Mouse (Mus musculus) E14TG2a.4 (cell line): Measurements from ENCODE around the gene Adam19.

Source experiments
- H3K27me3 ChIP-seq: 2 replicates; pipeline ENCODE4 v1.6.1; 2014; ENCODE audit warnings: low read length, control low read depth; ENCODE audit not compliant: insufficient read depth
- H3K36me3 ChIP-seq: 2 replicates; pipeline ENCODE4 v1.6.1; 2014; ENCODE audit warnings: low read length, control low read depth; ENCODE audit not compliant: insufficient read depth
- H3K4me1 ChIP-seq: replicated peaks from 2 replicates; pipeline ENCODE4 v1.6.1; 2014; ENCODE audit warnings: low read depth, low read length, control low read depth
- H3K4me3 ChIP-seq: replicated peaks from 2 replicates; pipeline ENCODE4 v1.5.1; 2014; ENCODE audit warnings: mild to moderate bottlenecking, low read length
- H3K9me3 ChIP-seq: 2 replicates; pipeline ENCODE4 v1.6.1; 2014; ENCODE audit warnings: low read length, control low read depth
- CTCF ChIP-seq: conservative IDR thresholded peaks from 2 replicates; pipeline ENCODE4 v1.5.1; 2014; ENCODE audit warnings: low read length
- NANOG ChIP-seq: IDR thresholded peaks from 2 replicates; pipeline ENCODE4 v1.6.1; 2014; ENCODE audit warnings: borderline replicate concordance, low read length, mixed read lengths
- POU5F1 ChIP-seq: IDR thresholded peaks from 2 replicates; pipeline ENCODE4 v1.6.1; 2014; ENCODE audit warnings: low read length, borderline replicate concordance

Adam19 gene

DNA sequence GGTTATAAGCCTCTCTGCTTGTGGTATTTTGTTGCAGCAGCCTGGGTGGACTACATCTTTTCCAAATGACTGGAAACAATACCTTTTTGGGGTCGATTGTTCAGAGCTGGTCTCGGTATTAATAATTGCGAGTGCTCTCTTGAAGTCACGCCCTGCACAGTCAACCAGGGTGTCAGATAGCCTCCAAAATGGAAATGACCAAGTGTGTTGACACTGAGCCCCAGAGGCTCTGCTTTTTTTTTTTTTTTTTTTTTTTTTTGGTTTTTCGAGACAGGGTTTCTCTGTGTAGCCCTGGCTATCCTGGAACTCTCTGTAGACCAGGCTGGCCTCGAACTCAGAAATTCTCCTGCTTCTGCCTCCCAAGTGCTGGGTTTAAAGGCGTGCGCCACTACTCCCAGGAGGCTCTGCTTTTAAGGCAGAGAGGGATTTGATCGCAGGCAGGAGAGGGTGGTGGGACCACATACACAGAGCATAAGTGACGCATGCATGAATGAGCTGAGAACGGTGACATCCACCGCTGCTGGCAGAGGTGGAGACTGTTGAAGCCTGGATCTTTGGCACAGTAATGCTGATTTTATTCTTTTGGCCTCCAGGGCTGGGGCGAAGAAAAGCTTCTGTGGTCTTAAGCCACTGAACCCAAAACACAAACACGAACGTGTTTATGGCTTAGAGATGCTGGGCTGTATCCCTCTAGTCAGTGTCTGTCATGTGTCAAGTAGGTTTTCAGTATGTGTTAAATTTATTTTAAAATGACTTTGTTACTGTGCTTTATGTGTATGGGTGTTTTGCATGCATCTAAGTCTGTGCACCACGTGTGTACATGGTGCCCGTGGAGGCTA lies 18.3 kb downstream of the Adam19 start:
- Histone ChIP-seq H3K4me1 (peaks cover 47% of the 10 kb centered on the region), H3K4me3 (no peak overlapping the region), H3K36me3 (peaks cover 74% of the 10 kb centered on the region), H3K27me3 (no peaks in the 10 kb centered on the region), H3K9me3 (peaks cover 20% of the 10 kb centered on the region)
- TF ChIP-seq CTCF, result no peak
- TF ChIP-seq POU5F1, result no peak
- no peak for TF ChIP-seq NANOG

GRCm38 (mm10) chr11:46075507-46075906 lies 19.7 kb downstream of the Adam19 start:
- peaks cover 76% of the 10 kb centered on the region for H3K36me3 ChIP-seq
- H3K4me1 ChIP-seq, result peaks cover 46% of the 10 kb centered on the region
- H3K27me3 ChIP-seq, result no peaks in the 10 kb centered on the region
- TF ChIP-seq NANOG (no peak), POU5F1 (no peak)
- H3K4me3 ChIP-seq, result no peak overlapping the region
- H3K9me3 ChIP-seq, result peaks cover 20% of the 10 kb centered on the region

DNA sequence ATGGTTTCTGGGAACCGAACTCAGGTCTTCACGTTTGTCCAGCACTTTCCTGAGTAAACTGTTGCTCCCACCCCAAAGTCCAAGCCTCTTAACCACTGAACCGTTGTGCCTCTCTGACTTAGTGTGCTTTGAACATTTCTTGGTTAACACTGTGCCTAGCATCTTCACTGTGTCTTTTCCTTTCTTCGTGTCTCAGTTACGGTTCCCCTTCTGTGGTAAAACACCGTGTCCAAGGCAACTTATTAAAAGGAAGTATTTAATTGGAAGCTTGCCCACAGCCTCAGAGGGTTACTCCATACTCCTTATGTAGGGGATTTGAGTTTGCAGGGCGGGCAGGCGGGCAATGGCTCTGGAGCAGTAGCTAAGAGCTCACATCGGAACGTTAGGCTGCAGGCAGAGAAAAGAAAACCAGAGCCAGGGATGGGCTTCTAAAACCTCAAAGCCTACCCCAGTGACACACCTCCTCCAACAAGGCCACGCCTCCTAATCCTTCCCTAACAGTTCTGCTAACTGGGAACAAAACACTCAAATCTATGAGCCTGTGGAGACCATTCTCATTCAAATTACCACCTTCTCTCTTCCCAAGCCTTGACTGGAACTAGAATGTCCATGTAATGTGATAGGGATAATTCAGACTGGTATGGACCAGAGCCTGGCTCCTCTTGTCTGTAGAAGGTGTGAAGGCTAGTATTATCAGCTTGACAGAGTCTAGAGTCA lies 20.8 kb downstream of the Adam19 start:
- Histone ChIP-seq H3K9me3 (peaks cover 20% of the 10 kb centered on the region), H3K36me3 (peaks cover 73% of the 10 kb centered on the region), H3K4me3 (no peak overlapping the region), H3K4me1 (peaks cover 35% of the 10 kb centered on the region), H3K27me3 (no peaks in the 10 kb centered on the region)
- TF ChIP-seq CTCF (no peak), NANOG (no peak), POU5F1 (no peak)

DNA sequence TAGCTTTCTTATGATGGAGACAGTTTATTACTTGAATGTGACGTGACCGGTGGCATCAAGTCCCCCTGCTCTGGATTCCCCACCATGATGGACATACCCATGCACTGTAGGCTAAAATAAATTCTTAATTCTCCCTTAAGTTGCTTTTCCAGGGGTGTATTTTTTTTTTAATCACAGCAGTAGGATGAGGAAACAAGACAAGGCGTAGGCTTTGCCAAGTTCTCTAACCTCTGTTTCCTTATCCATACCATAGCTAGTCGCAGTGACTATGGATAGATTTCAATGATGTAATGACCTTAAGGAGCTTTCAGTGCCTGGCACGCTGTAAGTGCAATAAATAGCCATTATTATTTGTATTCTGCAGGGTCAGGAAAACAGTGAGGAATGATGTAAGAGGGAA lies 21.5 kb downstream of the Adam19 start:
- peaks cover 29% of the 10 kb centered on the region for H3K4me1 ChIP-seq
- TF ChIP-seq NANOG, result no peak
- TF ChIP-seq POU5F1, result no peak
- TF ChIP-seq CTCF, result no peak

GRCm38 (mm10) chr11:46077732-46078375 lies 22.1 kb downstream of the Adam19 start:
- TF ChIP-seq CTCF (no peak), POU5F1 (no peak), NANOG (no peak)
- peaks cover 20% of the 10 kb centered on the region for H3K9me3 ChIP-seq
- H3K4me1 ChIP-seq, result peaks cover 25% of the 10 kb centered on the region
- H3K27me3 ChIP-seq, result no peaks in the 10 kb centered on the region
- peaks cover 76% of the 10 kb centered on the region for H3K36me3 ChIP-seq
- no peak overlapping the region for H3K4me3 ChIP-seq

More for the DNA sequence above, 21.5 kb downstream of the Adam19 start:
- H3K27me3 ChIP-seq, result no peaks in the 10 kb centered on the region
- peaks cover 20% of the 10 kb centered on the region for H3K9me3 ChIP-seq
- H3K4me3 ChIP-seq, result no peak overlapping the region
- H3K36me3 ChIP-seq, result peaks cover 75% of the 10 kb centered on the region

DNA sequence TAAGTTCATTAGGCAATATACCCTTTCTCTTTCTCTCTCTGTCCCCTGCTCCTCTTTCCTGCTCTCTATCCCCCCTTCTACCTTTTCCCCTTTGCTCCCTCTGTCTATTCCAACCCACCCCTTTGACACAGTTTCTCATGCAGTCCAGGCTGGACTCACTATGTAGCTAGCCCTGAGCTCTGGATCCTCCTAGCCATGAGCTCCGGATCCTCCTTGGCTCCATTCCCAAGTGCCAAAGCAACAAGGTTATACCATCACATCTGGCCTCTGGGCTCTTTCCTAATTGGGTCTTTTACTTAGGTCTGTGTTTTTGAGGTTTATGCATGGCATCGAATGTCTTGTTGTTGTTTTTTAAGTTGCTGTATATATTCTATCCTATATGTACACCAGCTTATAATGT lies 25.3 kb downstream of the Adam19 start:
- H3K4me1 ChIP-seq, result peaks cover 38% of the 10 kb centered on the region
- peaks cover 13% of the 10 kb centered on the region for H3K9me3 ChIP-seq
- peaks cover 84% of the 10 kb centered on the region for H3K36me3 ChIP-seq
- H3K27me3 ChIP-seq, result no peaks in the 10 kb centered on the region
- no peak overlapping the region for H3K4me3 ChIP-seq
- TF ChIP-seq POU5F1, result no peak
- TF ChIP-seq NANOG, result no peak
- TF ChIP-seq CTCF, result no peak

GRCm38 (mm10) chr11:46083405-46083804 lies 27.6 kb downstream of the Adam19 start:
- H3K9me3 ChIP-seq, result no peaks in the 10 kb centered on the region
- no peak for TF ChIP-seq NANOG
- no peak for TF ChIP-seq POU5F1
- no peak for TF ChIP-seq CTCF
- H3K27me3 ChIP-seq, result no peaks in the 10 kb centered on the region
- no peak overlapping the region for H3K4me3 ChIP-seq
- H3K4me1 ChIP-seq, result peaks cover 61% of the 10 kb centered on the region
- H3K36me3 ChIP-seq, result peaks cover 70% of the 10 kb centered on the region

DNA sequence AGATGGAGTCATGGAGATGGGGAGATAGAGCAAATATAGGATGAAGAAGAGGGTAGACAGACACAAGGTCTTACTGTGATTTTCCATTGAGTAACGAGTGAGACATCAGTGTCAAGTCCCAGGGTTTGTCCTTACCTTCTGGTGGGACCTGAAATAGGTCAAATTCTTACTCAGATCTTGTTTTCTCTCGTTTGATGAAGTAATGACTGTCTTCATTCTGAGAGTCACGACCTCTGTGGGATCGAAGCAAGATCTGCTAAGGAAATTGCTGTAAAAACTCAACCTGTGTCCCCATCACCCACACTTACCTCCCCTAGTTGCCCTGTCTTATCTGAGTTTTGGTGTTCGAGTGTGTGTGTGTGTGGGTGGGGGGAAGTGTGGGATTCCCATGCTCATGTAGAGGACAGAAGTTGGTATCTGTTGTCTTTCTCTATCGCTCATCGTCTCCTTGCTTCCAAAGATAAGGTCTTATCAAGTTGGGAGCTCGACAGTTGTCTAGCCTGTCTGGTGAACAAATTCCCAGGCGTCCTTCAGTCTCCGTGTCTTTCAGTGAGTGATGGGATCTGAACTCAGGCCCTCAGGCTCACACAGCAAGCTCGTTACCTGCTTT lies 28.1 kb downstream of the Adam19 start:
- H3K36me3 ChIP-seq, result peaks cover 64% of the 10 kb centered on the region
- TF ChIP-seq NANOG (no peak), CTCF (no peak), POU5F1 (no peak)
- no peaks in the 10 kb centered on the region for H3K27me3 ChIP-seq
- no peak overlapping the region for H3K4me3 ChIP-seq
- H3K9me3 ChIP-seq, result no peaks in the 10 kb centered on the region
- peaks cover 67% of the 10 kb centered on the region for H3K4me1 ChIP-seq
